Mouse (Mus musculus) cerebellum, adult (tissue): ENCODE results near the gene Atp2b1.

Experiments used
- ATAC-seq: cut with Nextera tagmentation; 2 replicates; pipeline ENCODE4 v1.9.2; 2017; ENCODE audit warnings: mild to moderate bottlenecking, moderate library complexity, mixed read lengths; ENCODE audit not compliant: insufficient number of reproducible peaks, low FRiP score, low TSS enrichment

Atp2b1 gene

GRCm38 (mm10) chr10:99014737-99015136 lies 100.5 kb downstream of the Atp2b1 start:
- ATAC-seq: no peak

DNA sequence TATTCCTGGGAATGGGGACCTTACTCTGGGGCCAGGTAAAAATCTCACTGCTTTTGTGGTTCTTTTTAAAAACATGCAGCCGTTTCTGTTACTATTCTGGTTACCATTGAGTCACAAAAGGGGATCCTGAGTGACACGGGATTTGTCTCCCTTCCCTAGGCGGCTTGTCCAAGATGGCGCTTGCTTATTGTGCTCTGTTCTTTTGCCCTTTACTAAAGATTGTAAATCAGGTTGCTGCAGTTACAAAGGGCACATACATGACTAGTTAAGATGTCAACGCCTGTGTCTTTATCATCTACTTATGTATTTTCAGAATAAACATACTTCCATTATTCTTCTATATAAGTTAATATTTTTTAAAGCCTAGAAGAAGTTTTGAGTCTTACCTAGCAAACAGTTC lies 102.8 kb downstream of the Atp2b1 start:
- ATAC-seq: no peak

DNA sequence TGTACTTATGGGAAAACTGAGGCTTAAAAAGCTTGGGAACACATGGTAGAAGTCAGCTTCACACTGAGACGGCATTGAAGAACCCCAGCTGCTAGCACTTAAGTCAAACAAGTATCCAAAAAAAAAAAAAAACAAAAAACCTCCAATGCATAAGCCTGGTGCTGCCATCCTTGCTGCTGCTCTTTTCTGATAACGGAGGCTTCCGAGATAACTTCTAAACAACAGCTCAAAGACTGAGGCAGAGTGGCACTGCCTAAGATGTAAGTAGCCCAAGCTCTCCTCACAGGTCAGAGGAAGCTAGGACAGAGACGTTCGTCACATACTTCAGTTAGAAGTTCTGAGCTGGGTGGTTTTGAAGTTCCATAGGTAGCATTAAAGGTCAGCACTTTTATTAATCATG lies 113.3 kb downstream of the Atp2b1 start:
- ATAC-seq: no peak

DNA sequence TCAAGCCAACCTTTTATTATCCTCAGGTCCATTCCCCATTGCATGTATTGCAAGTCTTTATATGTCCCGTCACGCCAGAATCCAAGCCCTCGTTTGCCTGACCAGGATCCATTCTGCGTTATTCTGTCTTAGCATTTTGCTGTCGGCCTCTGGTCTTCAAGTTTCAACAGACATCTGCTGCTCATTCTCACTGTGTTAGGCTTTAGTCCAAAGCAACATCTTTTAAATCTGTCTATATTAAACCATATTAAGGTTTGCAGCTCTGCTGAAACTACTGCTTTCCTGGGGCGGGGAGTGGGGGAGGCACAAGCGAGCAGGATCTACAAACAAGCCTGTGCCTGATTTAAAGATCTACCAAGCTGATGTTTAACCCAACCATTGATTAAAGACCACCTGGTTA lies 115.6 kb downstream of the Atp2b1 start:
- no peak for ATAC-seq

- no peak for ATAC-seq
Observed at GRCm38 (mm10) chr10:99033830-99034828, 119.9 kb downstream of the Atp2b1 start.

DNA sequence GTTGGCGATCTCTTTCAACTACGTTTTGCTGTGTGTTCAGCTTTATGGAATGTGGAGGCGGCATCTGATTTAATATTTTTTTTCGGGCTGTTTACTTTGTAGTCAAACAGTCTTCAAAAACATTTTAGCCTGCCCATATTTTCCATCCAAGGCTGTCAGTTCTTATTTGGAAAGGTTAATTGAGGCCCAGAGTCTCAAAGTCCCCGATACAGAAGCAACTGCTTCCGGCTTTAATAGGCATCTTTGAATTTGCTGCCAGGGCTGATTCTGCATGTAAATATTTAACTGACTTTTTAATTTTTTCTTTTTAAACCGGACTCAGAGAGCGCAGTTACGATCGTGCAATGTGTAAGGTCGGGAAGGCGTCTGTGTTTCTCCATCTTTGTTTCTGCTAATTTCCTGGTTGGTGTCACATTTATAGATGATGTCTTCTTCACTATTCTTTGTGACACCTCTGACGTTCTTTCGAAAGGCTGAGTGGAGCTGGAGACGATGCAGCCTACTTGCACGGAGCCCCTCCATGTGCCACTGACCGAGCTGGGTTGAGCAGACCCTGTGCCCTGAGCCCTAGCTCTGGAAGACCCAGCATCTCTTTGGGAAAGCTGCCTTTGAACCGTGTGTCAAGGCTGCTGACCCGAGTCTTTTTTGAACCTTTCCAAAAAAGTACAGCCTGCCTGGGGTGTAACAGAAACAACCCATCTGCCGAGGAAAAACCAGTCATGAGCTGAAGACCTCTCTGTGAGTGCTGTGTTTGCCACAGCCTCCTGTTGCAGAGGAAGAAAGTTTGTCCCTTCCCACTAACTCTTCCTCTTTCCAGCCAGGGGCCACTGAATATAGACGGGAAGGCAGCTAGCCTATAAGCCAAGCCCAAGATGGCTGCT lies 123.2 kb downstream of the Atp2b1 start:
- ATAC-seq: no peak

- ATAC-seq: no peak
Observed at GRCm38 (mm10) chr10:99038866-99039265, 124.7 kb downstream of the Atp2b1 start.

DNA sequence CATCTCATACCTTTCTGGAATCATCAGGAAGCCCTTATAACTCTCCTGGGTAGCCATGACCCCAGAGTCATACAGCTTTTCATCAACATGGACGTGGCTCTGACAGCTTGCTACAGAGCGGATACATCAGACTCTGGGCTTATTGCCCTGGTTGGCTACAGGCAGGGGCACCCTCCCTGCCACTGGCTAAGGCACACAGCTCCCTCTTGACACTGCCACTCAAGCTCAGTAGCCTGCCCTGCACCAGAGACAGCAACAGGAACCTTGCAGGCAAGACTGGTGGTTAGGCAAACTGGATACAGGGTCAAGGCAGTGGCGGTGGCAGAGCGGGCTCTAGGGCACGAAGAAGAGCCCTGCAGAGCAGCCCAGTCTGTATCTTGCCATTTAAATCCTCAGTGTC lies 126.0 kb downstream of the Atp2b1 start:
- no peak for ATAC-seq

DNA sequence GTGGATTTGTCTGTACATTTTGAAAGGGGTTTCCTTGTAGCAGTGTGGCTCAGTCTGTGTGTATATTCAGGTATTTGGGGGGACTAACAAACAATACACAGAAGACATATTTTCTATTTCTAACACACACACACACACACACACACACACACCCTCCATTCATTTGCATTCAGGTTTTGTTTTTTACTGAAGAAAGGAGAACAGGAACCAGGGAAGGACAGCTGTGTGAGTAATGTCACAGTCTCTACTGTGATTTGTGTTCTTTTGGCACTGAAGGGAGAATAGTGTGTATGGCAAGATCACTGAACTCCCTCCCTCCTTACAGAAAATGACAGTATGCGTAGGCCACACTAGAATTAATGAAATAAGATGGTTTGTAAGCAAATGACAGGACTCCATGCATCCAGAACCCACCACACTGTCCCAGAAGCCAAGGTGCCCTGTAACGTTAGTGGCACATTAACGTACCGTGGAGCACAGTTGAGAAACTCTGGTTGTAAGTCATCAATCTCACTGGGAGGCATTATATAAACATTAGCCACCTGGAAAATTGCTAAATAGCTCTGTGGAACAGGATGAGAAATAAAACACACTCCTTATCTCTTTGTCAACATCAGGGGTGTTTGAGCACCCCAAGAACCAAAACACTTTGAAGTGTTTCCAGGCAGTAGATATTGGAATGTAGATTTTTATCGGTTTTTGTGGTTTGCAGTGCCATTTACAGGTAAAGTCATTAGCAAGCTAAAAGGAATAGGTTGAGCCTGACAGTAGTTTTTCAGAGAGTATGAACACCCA lies 132.7 kb downstream of the Atp2b1 start:
- ATAC-seq: no peak

DNA sequence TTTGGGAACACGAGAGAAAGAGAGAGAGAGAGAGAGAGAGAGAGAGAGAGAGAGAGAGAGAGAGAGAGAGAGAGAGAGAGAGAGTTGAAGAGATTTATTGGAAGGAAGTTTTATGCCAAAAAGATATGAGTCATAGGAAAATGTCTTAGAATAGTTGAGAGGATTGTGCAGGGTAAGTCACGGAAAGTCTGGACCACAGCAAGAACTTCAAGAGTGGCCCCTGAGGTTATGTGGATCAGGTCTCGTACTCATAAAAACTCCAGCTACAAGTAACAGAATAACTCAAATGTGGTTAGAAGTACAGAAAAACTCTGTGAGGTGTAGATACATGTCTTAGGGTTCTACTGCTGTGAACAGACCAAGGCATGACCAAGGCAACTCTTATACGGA lies 133.3 kb downstream of the Atp2b1 start:
- no peak for ATAC-seq

DNA sequence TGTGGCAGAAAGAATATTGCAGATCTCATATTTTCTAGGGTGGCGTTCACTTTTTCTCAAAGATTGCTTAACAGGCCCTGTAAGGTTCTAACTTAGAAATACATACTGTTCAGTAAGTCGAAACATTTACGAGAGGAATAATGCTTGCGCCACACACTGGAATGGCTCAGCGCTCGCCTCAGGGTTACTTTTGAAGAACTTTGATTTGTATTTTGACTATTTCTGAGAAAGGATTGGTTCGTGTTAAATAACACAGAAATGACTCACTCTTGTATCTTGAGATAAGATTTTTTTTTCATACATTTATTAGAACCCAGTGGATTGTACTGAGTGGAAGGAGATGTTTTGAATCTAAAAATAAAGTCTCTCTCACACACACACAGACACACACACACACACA lies 135.9 kb downstream of the Atp2b1 start:
- no peak for ATAC-seq

GRCm38 (mm10) chr10:99053111-99053510 lies 138.9 kb downstream of the Atp2b1 start:
- ATAC-seq: no peak

- no peak for ATAC-seq
Observed at GRCm38 (mm10) chr10:99060588-99060987, 146.4 kb downstream of the Atp2b1 start.

DNA sequence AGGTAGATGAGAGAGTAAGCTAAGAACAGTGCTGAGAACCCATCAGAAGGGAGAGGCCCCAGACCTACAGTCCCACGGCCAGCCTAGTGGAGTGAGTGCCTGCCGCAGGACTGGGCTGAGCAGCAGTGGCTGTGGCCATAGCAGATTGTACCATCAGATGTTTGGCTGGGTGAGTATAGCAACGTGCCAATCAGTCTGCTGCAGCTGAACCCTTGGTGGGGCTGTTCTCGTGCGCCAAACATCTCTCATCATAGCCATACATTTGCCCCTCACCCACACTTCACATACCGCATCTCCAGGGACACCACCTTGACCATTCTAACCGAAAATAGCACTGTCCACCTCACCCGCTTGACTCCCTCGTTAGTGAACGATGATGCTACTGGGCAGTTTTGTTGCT lies 147.2 kb downstream of the Atp2b1 start:
- peak; percentile 70 for ATAC-seq

GRCm38 (mm10) chr10:99062546-99062945 lies 148.3 kb downstream of the Atp2b1 start:
- peak; percentile 62 for ATAC-seq
